In the genomic region with DNA sequence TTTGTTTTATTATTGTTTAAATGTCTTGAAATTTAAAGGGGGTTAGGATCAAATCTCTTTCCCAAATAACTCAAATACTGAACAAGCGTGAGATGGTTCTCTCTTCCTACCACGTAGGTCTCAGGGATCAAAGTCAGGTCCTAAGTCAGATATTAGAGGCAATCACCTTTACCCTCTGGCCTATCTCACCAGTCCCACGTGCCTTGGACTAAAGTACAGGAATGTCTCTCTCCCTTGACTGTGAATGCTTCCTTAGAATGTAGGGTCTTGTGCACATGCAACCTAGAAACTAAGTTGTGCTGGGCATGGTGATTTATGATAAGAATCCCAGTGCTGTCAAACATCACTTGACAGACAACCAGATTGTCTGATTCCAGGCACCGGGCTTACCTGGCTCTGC, we compare ENCODE assay signal across 31 mouse cellular contexts. TPM values are rescaled to one million over a fixed set of nuclear protein-coding genes. Genes with fewer than 3 reads are reported as not detected.
A peak's percentile ranks its signal among the peaks of the same experiment; 100 is the strongest.
DNase-seq lines count a peak whose midpoint lies in the region; ATAC-seq and TF ChIP-seq lines count a peak whose summit lies in the region.
"Had no signal": no experiment of that assay in that cellular context is flagged by ENCODE, and none has a peak within 500 bp of the region (broad histone marks: within the 10 kb centered on the region; RNA-seq: fewer than 3 reads in every experiment).

No protein-coding gene starts in this region.

- peak overlapping the region; percentile 6 for H3K27ac ChIP-seq in lung, postnatal 0 days (ENCODE audit: low read length)
- H3K27ac ChIP-seq in intestine, embryonic 16.5 days (ENCODE audit: low read length), result no peak overlapping the region
- H3K27ac ChIP-seq in olfactory bulb, adult 2 months (ENCODE audit: insufficient read depth, low read depth, low read length), result peak overlapping the region; percentile 86
- H3K27ac ChIP-seq: embryonic facial prominence, embryonic 10.5 days; embryonic facial prominence, embryonic 13.5 days; forebrain, embryonic 12.5 days; forebrain, embryonic 15.5 days; hindbrain, embryonic 12.5 days; hindbrain, embryonic 15.5 days had no signal

- H3K36me3 ChIP-seq in lung, postnatal 0 days (ENCODE audit: insufficient read depth, low read length), result no peaks in the 10 kb centered on the region
- H3K36me3 ChIP-seq in intestine, embryonic 16.5 days (ENCODE audit: control insufficient read depth, insufficient read depth, low read length), result no peaks in the 10 kb centered on the region
- H3K36me3 ChIP-seq: embryonic facial prominence, embryonic 10.5 days; embryonic facial prominence, embryonic 13.5 days; forebrain, embryonic 12.5 days; forebrain, embryonic 15.5 days; hindbrain, embryonic 12.5 days; hindbrain, embryonic 15.5 days had no signal

- TF ChIP-seq EP300 in lung, postnatal 0 days (IDR thresholded peaks at IDR 0.05), result no peak

- H3K4me1 ChIP-seq in lung, postnatal 0 days (ENCODE audit: insufficient read depth, low read depth, low read length), result no peaks in the 10 kb centered on the region; the same call in 1 of the 2 replicates
- peaks cover 4% of the 10 kb centered on the region for H3K4me1 ChIP-seq in lung, adult 2 months (ENCODE audit: control insufficient read depth, insufficient read depth, low read length)
- H3K4me1 ChIP-seq in intestine, embryonic 16.5 days (ENCODE audit: control insufficient read depth, insufficient read depth, low read length), result peaks cover 7% of the 10 kb centered on the region; the same call in 1 of the 2 replicates
- peaks cover 7% of the 10 kb centered on the region for H3K4me1 ChIP-seq in olfactory bulb, adult 2 months (ENCODE audit: control insufficient read depth, insufficient read depth, low read length)
- H3K4me1 ChIP-seq: forebrain, embryonic 12.5 days; forebrain, embryonic 15.5 days; hindbrain, embryonic 12.5 days; hindbrain, embryonic 15.5 days had no signal

- no peaks in the 10 kb centered on the region for H3K9me3 ChIP-seq in lung, postnatal 0 days (ENCODE audit: low read length)
- H3K9me3 ChIP-seq in intestine, embryonic 16.5 days (ENCODE audit: control insufficient read depth, low read length), result no peaks in the 10 kb centered on the region
- H3K9me3 ChIP-seq: embryonic facial prominence, embryonic 10.5 days; embryonic facial prominence, embryonic 13.5 days; forebrain, embryonic 12.5 days; forebrain, embryonic 15.5 days; hindbrain, embryonic 12.5 days; hindbrain, embryonic 15.5 days had no signal

- no peak for ATAC-seq in lung, postnatal 0 days
- ATAC-seq in intestine, embryonic 16.5 days, result peak; percentile 72; the same call in 1 of the 2 replicates
- ATAC-seq: CD4-positive, CD25-positive, alpha-beta regulatory T cell, adult 4 months; forebrain, embryonic 15.5 days had no signal

- 65% methylated on average over 4 of the region's 4 CpGs for WGBS in lung, postnatal 0 days
- WGBS in lung, adult 2 months, result 76% methylated on average over 4 of the region's 4 CpGs
- 55% methylated on average over 4 of the region's 4 CpGs for WGBS in intestine, embryonic 16.5 days
- 93% methylated on average over 4 of the region's 4 CpGs for WGBS in olfactory bulb, adult 2 months

- DNase-seq in lung, postnatal 0 days (ENCODE audit: low spot score), result no peak
- no peak for DNase-seq in lung, adult 2 months
- DNase-seq in cerebellum, adult 9-11 months, result no peak
- no peak for DNase-seq in layer of hippocampus, postnatal 10 days (ENCODE audit: low spot score in 2 of 2)
- DNase-seq: adrenal gland, adult 2 months; adrenal gland, postnatal 14 days; cerebellum, adult 11 months; cerebellum, adult 2 months; cerebellum, postnatal 10 days; cerebellum, postnatal 36 days; embryo, embryonic 11 days; gastrocnemius, postnatal 10 days; gastrocnemius, postnatal 36 days; heart, adult 11 months had no signal

- no peak for TF ChIP-seq POLR2A in lung, adult 2 months (IDR thresholded peaks at IDR 0.05; ENCODE audit: borderline replicate concordance, extremely low read depth, low read depth, low read length)
- TF ChIP-seq POLR2A in olfactory bulb, adult 2 months (IDR thresholded peaks at IDR 0.05; ENCODE audit: insufficient read depth, low read depth, low read length), result no peak

- no peaks in the 10 kb centered on the region for H3K27me3 ChIP-seq in lung, postnatal 0 days (replicated peaks; ENCODE audit: insufficient read depth, low read length)
- H3K27me3 ChIP-seq in intestine, embryonic 16.5 days (replicated peaks; ENCODE audit: control insufficient read depth, insufficient read depth, low read length), result no peaks in the 10 kb centered on the region
- H3K27me3 ChIP-seq: embryonic facial prominence, embryonic 13.5 days; forebrain, embryonic 12.5 days; forebrain, embryonic 15.5 days; hindbrain, embryonic 12.5 days; hindbrain, embryonic 15.5 days had no signal

- H3K4me3 ChIP-seq in lung, postnatal 0 days (ENCODE audit: low read depth, low read length), result no peak overlapping the region
- no peak overlapping the region for H3K4me3 ChIP-seq in lung, adult 2 months (replicated peaks; ENCODE audit: extremely low read depth, low read depth, low read length)
- H3K4me3 ChIP-seq in intestine, embryonic 16.5 days (ENCODE audit: low read length), result no peak overlapping the region
- no peak overlapping the region for H3K4me3 ChIP-seq in olfactory bulb, adult 2 months (ENCODE audit: insufficient read depth, low read depth, low read length)
- H3K4me3 ChIP-seq: embryonic facial prominence, embryonic 10.5 days; embryonic facial prominence, embryonic 13.5 days; erythroblast, embryonic 14.5 days; forebrain, embryonic 12.5 days; forebrain, embryonic 15.5 days; hindbrain, embryonic 12.5 days; hindbrain, embryonic 15.5 days had no signal

- no peak overlapping the region for H3K4me2 ChIP-seq in lung, postnatal 0 days (replicated peaks; ENCODE audit: low read depth, low read length)
- H3K4me2 ChIP-seq in intestine, embryonic 16.5 days (ENCODE audit: low read depth, low read length), result no peak overlapping the region
- H3K4me2 ChIP-seq: embryonic facial prominence, embryonic 13.5 days; forebrain, embryonic 12.5 days; forebrain, embryonic 15.5 days; heart, embryonic 11.5 days; hindbrain, embryonic 12.5 days; hindbrain, embryonic 15.5 days had no signal

- no peak overlapping the region for H3K9ac ChIP-seq in lung, postnatal 0 days (replicated peaks; ENCODE audit: low read depth)
- no peak overlapping the region for H3K9ac ChIP-seq in intestine, embryonic 16.5 days (ENCODE audit: low read depth, low read length)
- H3K9ac ChIP-seq: embryonic facial prominence, embryonic 13.5 days; forebrain, embryonic 12.5 days; forebrain, embryonic 15.5 days; hindbrain, embryonic 12.5 days; hindbrain, embryonic 15.5 days had no signal

- no peak for TF ChIP-seq CTCF in lung, postnatal 0 days (IDR thresholded peaks at IDR 0.05)
- no peak for TF ChIP-seq CTCF in lung, adult 2 months (IDR thresholded peaks at IDR 0.05; ENCODE audit: insufficient read depth, low read length)
- no peak for TF ChIP-seq CTCF in olfactory bulb, adult 2 months (IDR thresholded peaks at IDR 0.05; ENCODE audit: insufficient read depth, low read depth, low read length)

RNA-seq across cellular contexts. Expression of a gene that starts 48.5 kb away (rescaled TPM):
- 26,192 and 26,425 TPM in 2 replicates for polyA plus RNA-seq in lung, postnatal 0 days (2015; fragmentation: Nextera tagmentation; extraction: Ambion mirVana)
- polyA plus RNA-seq in lung, adult 2 months (2012; rRNA removed), result 138,577 and 142,361 TPM in 2 replicates
- not detected in 2 replicates for polyA plus RNA-seq in intestine, embryonic 16.5 days (2015; fragmentation: Nextera tagmentation; extraction: Ambion mirVana)
- polyA plus RNA-seq in olfactory bulb, adult 2 months (2012; ENCODE audit: insufficient read depth, insufficient read length, low replicate concordance, missing spikeins), result not detected in 2 replicates
- total RNA-seq in layer of hippocampus, postnatal 10 days (2021), result not detected
- total RNA-seq: adrenal gland, adult 2 months; adrenal gland, postnatal 4 days; gastrocnemius, postnatal 36 days; hematopoietic stem cell, adult 5-6 weeks; MEL had no signal
- polyA plus RNA-seq: adrenal gland, adult 2 months; C2C12; CD4-positive, CD25-positive, alpha-beta regulatory T cell, adult 4 months; cerebellum, adult 2 months; cortical plate, adult 2 months; embryonic facial prominence, embryonic 10.5 days; embryonic facial prominence, embryonic 13.5 days; erythroblast, embryonic 14.5 days; forebrain, embryonic 12.5 days; forebrain, embryonic 15.5 days; heart, embryonic 11.5 days; heart, embryonic 14.5 days; hindbrain, embryonic 12.5 days; hindbrain, embryonic 15.5 days had no signal

RNA-seq across cellular contexts. Expression of a gene that starts 50.2 kb away (rescaled TPM):
- polyA plus RNA-seq in lung, postnatal 0 days (2015; fragmentation: Nextera tagmentation; extraction: Ambion mirVana), result 151 and 163 TPM in 2 replicates
- polyA plus RNA-seq in lung, adult 2 months (2012; rRNA removed), result 56.3 and 84.7 TPM in 2 replicates
- 16.5 and 20.8 TPM in 2 replicates for polyA plus RNA-seq in intestine, embryonic 16.5 days (2015; fragmentation: Nextera tagmentation; extraction: Ambion mirVana)
- not detected in 2 replicates for polyA plus RNA-seq in olfactory bulb, adult 2 months (2012; ENCODE audit: insufficient read depth, insufficient read length, low replicate concordance, missing spikeins)
- total RNA-seq in layer of hippocampus, postnatal 10 days (2021), result 10 to 100 TPM; 17.2 to 18.5 TPM

Comparison
In these comparisons a context has a peak if more than half of its experiments do, and no peak if none do; other contexts are left out.
1. RNA of a gene that starts 48.5 kb away (polyA plus RNA-seq): 138,577 to 142,361 TPM in lung, adult 2 months and 26,192 to 26,425 TPM in lung, postnatal 0 days; not detected in intestine, embryonic 16.5 days and not detected in olfactory bulb, adult 2 months; every median in the first group is over 1,000 times any median in the second.